Mouse (Mus musculus): ENCODE results near the gene Smpd3.

Smpd3 gene

GRCm38 (mm10) chr8:106298261-106298660 lies 39.5 kb downstream of the Smpd3 start:
- DNase-seq (ENCODE audit: extremely low read depth, low read depth, low spot score) = no peak

- no peak for DNase-seq (ENCODE audit: extremely low read depth, low read depth, low spot score)
Observed at GRCm38 (mm10) chr8:106292484-106293396, 45.0 kb downstream of the Smpd3 start.

- DNase-seq (ENCODE audit: extremely low read depth, low read depth, low spot score) = no peak
Observed at GRCm38 (mm10) chr8:106289464-106289863, 48.3 kb downstream of the Smpd3 start.

GRCm38 (mm10) chr8:106288732-106289131 lies 49.1 kb downstream of the Smpd3 start:
- no peak for DNase-seq (ENCODE audit: extremely low read depth, low read depth, low spot score)

- DNase-seq (ENCODE audit: extremely low read depth, low read depth, low spot score) = no peak
Observed at GRCm38 (mm10) chr8:106287445-106287844, 50.3 kb downstream of the Smpd3 start.

GRCm38 (mm10) chr8:106280844-106281243 lies 56.9 kb downstream of the Smpd3 start:
- no peak for DNase-seq (ENCODE audit: extremely low read depth, low read depth, low spot score)

- no peak for DNase-seq (ENCODE audit: extremely low read depth, low read depth, low spot score)
Observed at GRCm38 (mm10) chr8:106280154-106280553, 57.6 kb downstream of the Smpd3 start.

- no peak for DNase-seq (ENCODE audit: extremely low read depth, low read depth, low spot score)
Observed at GRCm38 (mm10) chr8:106278367-106279042, 59.3 kb downstream of the Smpd3 start.

GRCm38 (mm10) chr8:106276709-106277317 lies 61.0 kb downstream of the Smpd3 start:
- DNase-seq (ENCODE audit: extremely low read depth, low read depth, low spot score) = no peak

GRCm38 (mm10) chr8:106273468-106273867 lies 64.3 kb downstream of the Smpd3 start:
- DNase-seq (ENCODE audit: extremely low read depth, low read depth, low spot score) = no peak

GRCm38 (mm10) chr8:106271378-106271777 lies 66.4 kb downstream of the Smpd3 start:
- no peak for DNase-seq (ENCODE audit: extremely low read depth, low read depth, low spot score)

- DNase-seq (ENCODE audit: extremely low read depth, low read depth, low spot score) = no peak
Observed at GRCm38 (mm10) chr8:106270804-106271203, 67.0 kb downstream of the Smpd3 start.

GRCm38 (mm10) chr8:106268710-106269346 lies 69.0 kb downstream of the Smpd3 start:
- no peak for DNase-seq (ENCODE audit: extremely low read depth, low read depth, low spot score)

GRCm38 (mm10) chr8:106265398-106265797 lies 72.4 kb downstream of the Smpd3 start:
- no peak for DNase-seq (ENCODE audit: extremely low read depth, low read depth, low spot score)

GRCm38 (mm10) chr8:106263928-106264327 lies 73.9 kb downstream of the Smpd3 start:
- DNase-seq (ENCODE audit: extremely low read depth, low read depth, low spot score) = no peak

GRCm38 (mm10) chr8:106262343-106262742 lies 75.4 kb downstream of the Smpd3 start:
- no peak for DNase-seq (ENCODE audit: extremely low read depth, low read depth, low spot score)

GRCm38 (mm10) chr8:106260894-106261293 lies 76.9 kb downstream of the Smpd3 start:
- no peak for DNase-seq (ENCODE audit: extremely low read depth, low read depth, low spot score)

GRCm38 (mm10) chr8:106259579-106260255 lies 78.1 kb downstream of the Smpd3 start:
- DNase-seq (ENCODE audit: extremely low read depth, low read depth, low spot score) = no peak

- DNase-seq (ENCODE audit: extremely low read depth, low read depth, low spot score) = no peak
Observed at GRCm38 (mm10) chr8:106258169-106258568, 79.6 kb downstream of the Smpd3 start.

GRCm38 (mm10) chr8:106250186-106250585 lies 87.6 kb downstream of the Smpd3 start:
- no peak for DNase-seq (ENCODE audit: extremely low read depth, low read depth, low spot score)

GRCm38 (mm10) chr8:106237106-106237505 lies 100.7 kb downstream of the Smpd3 start:
- DNase-seq (ENCODE audit: extremely low read depth, low read depth, low spot score) = no peak
